Mouse (Mus musculus): Measurements from ENCODE around the gene Ppil1.

Gene Ppil1

GRCm38 (mm10) chr17:29263840-29264633 lies at the start of gene Ppil1:
Gene Ppil1 (minus strand): TSS chr17:29264186.
- DNase-seq (ENCODE audit: low spot score) = peak; percentile 92

GRCm38 (mm10) chr17:29313300-29313699 lies 49.3 kb upstream of the Ppil1 start:
- DNase-seq (ENCODE audit: low spot score) = no peak

GRCm38 (mm10) chr17:29312082-29312481 lies 48.1 kb upstream of the Ppil1 start:
- DNase-seq (ENCODE audit: low spot score) = no peak

GRCm38 (mm10) chr17:29311602-29312001 lies 47.6 kb upstream of the Ppil1 start:
- DNase-seq (ENCODE audit: low spot score) = no peak

- DNase-seq (ENCODE audit: low spot score) = no peak
These were observed 46.2 kb upstream of the Ppil1 start for GRCm38 (mm10) chr17:29310056-29310623.

- no peak for DNase-seq (ENCODE audit: low spot score)
These were observed 41.9 kb upstream of the Ppil1 start for GRCm38 (mm10) chr17:29305871-29306270.

- DNase-seq (ENCODE audit: low spot score) = peak; percentile 42
These were observed 41.2 kb upstream of the Ppil1 start for GRCm38 (mm10) chr17:29305058-29305806.

- DNase-seq (ENCODE audit: low spot score) = no peak
These were observed 40.5 kb upstream of the Ppil1 start for GRCm38 (mm10) chr17:29304376-29305057.

GRCm38 (mm10) chr17:29303856-29304255 lies 39.9 kb upstream of the Ppil1 start:
- DNase-seq (ENCODE audit: low spot score) = no peak

- DNase-seq (ENCODE audit: low spot score) = peak; percentile 50
These were observed 39.1 kb upstream of the Ppil1 start for GRCm38 (mm10) chr17:29303087-29303486.

GRCm38 (mm10) chr17:29302149-29302548 lies 38.2 kb upstream of the Ppil1 start:
- no peak for DNase-seq (ENCODE audit: low spot score)

- no peak for DNase-seq (ENCODE audit: low spot score)
These were observed 37.4 kb upstream of the Ppil1 start for GRCm38 (mm10) chr17:29301421-29301820.

GRCm38 (mm10) chr17:29300926-29301325 lies 36.9 kb upstream of the Ppil1 start:
- DNase-seq (ENCODE audit: low spot score) = no peak

GRCm38 (mm10) chr17:29299282-29299681 lies 35.3 kb upstream of the Ppil1 start:
- no peak for DNase-seq (ENCODE audit: low spot score)

GRCm38 (mm10) chr17:29297813-29298212 lies 33.8 kb upstream of the Ppil1 start:
- DNase-seq (ENCODE audit: low spot score) = no peak

GRCm38 (mm10) chr17:29297321-29297720 lies 33.3 kb upstream of the Ppil1 start:
- no peak for DNase-seq (ENCODE audit: low spot score)

- DNase-seq (ENCODE audit: low spot score) = no peak
These were observed 31.8 kb upstream of the Ppil1 start for GRCm38 (mm10) chr17:29295835-29296234.

GRCm38 (mm10) chr17:29293807-29294605 lies 30.0 kb upstream of the Ppil1 start:
- DNase-seq (ENCODE audit: low spot score) = no peak

- no peak for DNase-seq (ENCODE audit: low spot score)
These were observed 29.0 kb upstream of the Ppil1 start for GRCm38 (mm10) chr17:29292996-29293395.

- DNase-seq (ENCODE audit: low spot score) = no peak
These were observed 27.8 kb upstream of the Ppil1 start for GRCm38 (mm10) chr17:29291793-29292192.

GRCm38 (mm10) chr17:29282216-29282952 lies 18.4 kb upstream of the Ppil1 start:
- DNase-seq (ENCODE audit: low spot score) = no peak
